Mouse (Mus musculus): ENCODE data around the gene Helq. TPM values are rescaled to one million over a fixed set of nuclear protein-coding genes. Genes with fewer than 3 reads are reported as not detected.

The Helq gene
- 1.5 and 2.1 TPM in 2 replicates for polyA plus RNA-seq (2012)

- TF ChIP-seq GATA1 (IDR thresholded peaks at IDR 0.05; ENCODE audit: low read length) (peak; percentile 67), TAL1 (IDR thresholded peaks at IDR 0.05; ENCODE audit: low read length) (no peak)
- Histone ChIP-seq H3K4me1 (ENCODE audit: control insufficient read depth) (peaks cover 37% of the 10 kb centered on the region), H3K27me3 (ENCODE audit: control insufficient read depth) (no peaks in the 10 kb centered on the region), H3K36me3 (ENCODE audit: control insufficient read depth) (peaks cover 68% of the 10 kb centered on the region), H3K4me3 (replicated peaks) (peak within 1 kb of the TSS; percentile 92), H3K9me3 (ENCODE audit: control insufficient read depth, low read length) (no peaks in the 10 kb centered on the region)
Observed at GRCm38 (mm10) chr5:100798165-100798860, at the start of gene Helq, which contains the start of gene Mrps18c. TSS of gene Helq (minus strand) at chr5:100798598. TSS of gene Mrps18c (plus strand) at chr5:100798627.

DNA sequence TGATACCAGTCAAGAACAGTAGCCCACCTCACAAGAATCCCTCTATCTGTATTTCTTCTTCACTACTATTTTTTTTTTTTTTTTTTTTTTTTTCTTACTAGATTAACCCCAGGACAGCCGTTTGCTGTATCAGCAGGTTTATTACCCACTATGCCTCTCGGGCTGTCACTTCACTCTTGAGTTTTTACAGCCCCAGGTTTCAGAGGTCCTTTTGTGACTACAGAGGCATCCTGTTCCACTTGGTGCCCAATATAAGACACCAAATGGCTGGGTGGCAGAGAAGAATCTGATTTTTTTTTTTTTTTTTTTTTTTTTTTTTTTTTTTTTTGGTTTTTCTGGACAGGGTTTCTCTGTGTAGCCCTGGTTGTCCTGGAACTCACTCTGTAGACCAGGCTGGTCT lies 48.7 kb upstream of the Helq start:
- TF ChIP-seq GATA1 (IDR thresholded peaks at IDR 0.05; ENCODE audit: low read length) (no peak), TAL1 (IDR thresholded peaks at IDR 0.05; ENCODE audit: low read length) (no peak)
- H3K36me3 ChIP-seq (ENCODE audit: control insufficient read depth): no peaks in the 10 kb centered on the region
- no peaks in the 10 kb centered on the region; the same call in 1 of the 2 replicates for H3K9me3 ChIP-seq (ENCODE audit: control insufficient read depth, low read length)
- no peak overlapping the region for H3K4me3 ChIP-seq (replicated peaks)
- H3K27me3 ChIP-seq (ENCODE audit: control insufficient read depth): peaks cover 56% of the 10 kb centered on the region
- H3K4me1 ChIP-seq (ENCODE audit: control insufficient read depth): peaks cover 10% of the 10 kb centered on the region

DNA sequence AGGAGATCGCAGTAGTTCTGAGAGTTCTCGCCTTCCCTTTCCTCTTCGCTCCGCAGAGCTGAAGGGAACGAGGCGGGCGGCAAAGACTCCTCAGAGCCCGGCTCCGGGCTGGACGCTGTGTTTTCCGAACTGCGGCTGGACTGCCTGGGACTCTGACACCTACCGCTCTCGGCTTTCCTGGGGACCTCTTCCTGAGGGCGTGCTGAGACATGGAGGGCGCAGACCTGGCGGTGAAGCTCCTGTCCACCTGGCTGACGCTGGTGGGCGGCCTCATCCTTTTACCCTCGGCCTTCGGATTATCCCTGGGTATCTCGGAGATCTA lies 48.2 kb upstream of the Helq start:
- peaks cover 56% of the 10 kb centered on the region for H3K27me3 ChIP-seq (ENCODE audit: control insufficient read depth)
- TF ChIP-seq TAL1 (IDR thresholded peaks at IDR 0.05; ENCODE audit: low read length): no peak
- TF ChIP-seq GATA1 (IDR thresholded peaks at IDR 0.05; ENCODE audit: low read length): no peak
- H3K4me3 ChIP-seq (replicated peaks): peak overlapping the region; percentile 54
- H3K4me1 ChIP-seq (ENCODE audit: control insufficient read depth): peaks cover 10% of the 10 kb centered on the region
- H3K36me3 ChIP-seq (ENCODE audit: control insufficient read depth): no peaks in the 10 kb centered on the region
- peaks cover 3% of the 10 kb centered on the region; the same call in 1 of the 2 replicates for H3K9me3 ChIP-seq (ENCODE audit: control insufficient read depth, low read length)

- Histone ChIP-seq H3K4me3 (replicated peaks) (peak overlapping the region; percentile 54), H3K36me3 (ENCODE audit: control insufficient read depth) (no peaks in the 10 kb centered on the region), H3K9me3 (ENCODE audit: control insufficient read depth, low read length) (peaks cover 3% of the 10 kb centered on the region; the same call in 1 of the 2 replicates), H3K27me3 (ENCODE audit: control insufficient read depth) (peaks cover 56% of the 10 kb centered on the region), H3K4me1 (ENCODE audit: control insufficient read depth) (peaks cover 10% of the 10 kb centered on the region)
- TF ChIP-seq TAL1 (IDR thresholded peaks at IDR 0.05; ENCODE audit: low read length): no peak
- no peak for TF ChIP-seq GATA1 (IDR thresholded peaks at IDR 0.05; ENCODE audit: low read length)
Observed at GRCm38 (mm10) chr5:100845848-100846598, 47.6 kb upstream of the Helq start.

DNA sequence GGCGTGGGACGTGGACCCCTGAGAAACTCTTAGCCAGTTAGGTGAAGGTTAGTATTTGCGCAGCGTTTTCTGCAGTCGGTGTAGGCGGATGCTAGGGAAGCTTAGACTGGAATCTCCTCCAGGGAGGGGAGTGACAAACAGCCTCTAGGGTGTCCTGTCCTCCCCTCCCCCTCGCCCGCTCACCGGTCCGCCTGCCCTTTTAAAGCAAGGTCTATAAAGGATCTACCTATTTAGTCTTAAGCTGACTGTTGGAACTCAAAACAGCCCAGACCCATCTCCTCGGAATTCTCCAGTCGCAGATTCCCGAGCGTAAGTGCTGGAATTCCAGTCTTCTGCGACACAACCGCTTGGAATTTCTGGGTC lies 47.1 kb upstream of the Helq start, which contains the start of gene Gpat3:
Gene Gpat3 (plus strand): TSS at position 229 of the 363 bp plus-strand sequence.
- TF ChIP-seq GATA1 (IDR thresholded peaks at IDR 0.05; ENCODE audit: low read length): no peak
- Histone ChIP-seq H3K4me1 (ENCODE audit: control insufficient read depth) (peaks cover 10% of the 10 kb centered on the region), H3K27me3 (ENCODE audit: control insufficient read depth) (peaks cover 56% of the 10 kb centered on the region), H3K9me3 (ENCODE audit: control insufficient read depth, low read length) (peaks cover 3% of the 10 kb centered on the region; the same call in 1 of the 2 replicates), H3K4me3 (replicated peaks) (peak within 1 kb of the TSS; percentile 54), H3K36me3 (ENCODE audit: control insufficient read depth) (no peaks in the 10 kb centered on the region)

DNA sequence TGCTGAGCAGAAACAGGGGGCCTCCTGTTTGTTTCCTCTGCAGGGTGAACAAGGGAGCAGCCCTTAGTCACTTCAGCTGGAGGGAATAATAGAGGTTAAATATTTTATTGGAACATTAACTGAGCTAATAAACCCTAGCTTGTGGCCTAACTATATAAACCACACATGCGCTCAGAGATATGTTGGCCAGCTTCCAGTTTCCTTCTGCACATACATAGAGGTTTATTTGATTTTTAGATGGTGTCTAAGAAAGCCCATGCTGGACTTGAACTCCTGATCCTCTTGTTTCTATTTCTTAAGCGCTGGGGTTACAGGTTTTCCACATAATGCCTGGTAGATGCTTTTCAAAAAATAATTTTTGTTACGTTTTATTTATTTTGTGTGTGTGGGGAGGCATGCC lies 46.1 kb upstream of the Helq start:
- no peak overlapping the region for H3K4me3 ChIP-seq (replicated peaks)
- peaks cover 3% of the 10 kb centered on the region; the same call in 1 of the 2 replicates for H3K9me3 ChIP-seq (ENCODE audit: control insufficient read depth, low read length)
- H3K36me3 ChIP-seq (ENCODE audit: control insufficient read depth): no peaks in the 10 kb centered on the region
- peaks cover 56% of the 10 kb centered on the region for H3K27me3 ChIP-seq (ENCODE audit: control insufficient read depth)
- no peak for TF ChIP-seq GATA1 (IDR thresholded peaks at IDR 0.05; ENCODE audit: low read length)
- TF ChIP-seq TAL1 (IDR thresholded peaks at IDR 0.05; ENCODE audit: low read length): no peak
- H3K4me1 ChIP-seq (ENCODE audit: control insufficient read depth): peaks cover 10% of the 10 kb centered on the region

DNA sequence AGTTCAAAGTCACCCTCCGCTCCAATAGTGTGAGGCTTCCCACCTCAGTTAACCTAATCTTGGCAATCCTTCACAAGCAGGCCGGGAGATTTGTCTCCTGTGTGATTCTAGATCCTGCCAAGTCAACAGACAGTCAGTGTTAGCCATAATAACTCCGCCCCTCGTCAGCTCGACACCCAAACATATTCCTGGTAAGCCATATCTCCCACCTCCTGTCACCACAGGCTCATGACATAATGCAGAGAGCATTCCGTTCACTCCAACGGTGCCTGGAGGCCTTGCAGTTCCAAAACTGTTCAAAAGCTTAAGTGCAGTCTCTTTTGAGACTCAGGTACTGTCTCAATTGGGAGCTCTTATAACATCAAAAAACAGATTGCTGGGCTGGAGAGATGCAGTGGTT lies 39.5 kb upstream of the Helq start:
- no peaks in the 10 kb centered on the region; the same call in 1 of the 2 replicates for H3K4me1 ChIP-seq (ENCODE audit: control insufficient read depth)
- TF ChIP-seq GATA1 (IDR thresholded peaks at IDR 0.05; ENCODE audit: low read length) (no peak), TAL1 (IDR thresholded peaks at IDR 0.05; ENCODE audit: low read length) (no peak)

GRCm38 (mm10) chr5:100835862-100836538 lies 37.6 kb upstream of the Helq start:
- no peaks in the 10 kb centered on the region for H3K9me3 ChIP-seq (ENCODE audit: control insufficient read depth, low read length)
- H3K36me3 ChIP-seq (ENCODE audit: control insufficient read depth): no peaks in the 10 kb centered on the region
- no peaks in the 10 kb centered on the region for H3K27me3 ChIP-seq (ENCODE audit: control insufficient read depth)
- TF ChIP-seq GATA1 (IDR thresholded peaks at IDR 0.05; ENCODE audit: low read length) (no peak), TAL1 (IDR thresholded peaks at IDR 0.05; ENCODE audit: low read length) (no peak)
- no peaks in the 10 kb centered on the region; the same call in 1 of the 2 replicates for H3K4me1 ChIP-seq (ENCODE audit: control insufficient read depth)
- no peak overlapping the region for H3K4me3 ChIP-seq (replicated peaks)

More for the DNA sequence above, 39.5 kb upstream of the Helq start:
- Histone ChIP-seq H3K9me3 (ENCODE audit: control insufficient read depth, low read length) (0 out of 2 replicates have a peak, but pooled peaks cover 3% of the 10 kb centered on the region), H3K36me3 (ENCODE audit: control insufficient read depth) (no peaks in the 10 kb centered on the region), H3K4me3 (replicated peaks) (no peak overlapping the region), H3K27me3 (ENCODE audit: control insufficient read depth) (no peaks in the 10 kb centered on the region)

GRCm38 (mm10) chr5:100833841-100834240 lies 35.4 kb upstream of the Helq start:
- no peak for TF ChIP-seq TAL1 (IDR thresholded peaks at IDR 0.05; ENCODE audit: low read length)
- no peak for TF ChIP-seq GATA1 (IDR thresholded peaks at IDR 0.05; ENCODE audit: low read length)
- H3K4me1 ChIP-seq (ENCODE audit: control insufficient read depth): no peaks in the 10 kb centered on the region; the same call in 1 of the 2 replicates
- no peak overlapping the region for H3K4me3 ChIP-seq (replicated peaks)
- H3K9me3 ChIP-seq (ENCODE audit: control insufficient read depth, low read length): no peaks in the 10 kb centered on the region
- H3K36me3 ChIP-seq (ENCODE audit: control insufficient read depth): no peaks in the 10 kb centered on the region
- no peaks in the 10 kb centered on the region for H3K27me3 ChIP-seq (ENCODE audit: control insufficient read depth)

All from erythroblast, embryonic 14.5 days (primary cell).